Mouse (Mus musculus): ENCODE data around the gene Krtap5-3. TPM values are rescaled to one million over a fixed set of nuclear protein-coding genes. Genes with fewer than 3 reads are reported as not detected.
"Not testable (repeated sequence)": the region's sequence is repeated elsewhere in the genome, so short reads cannot be mapped to it uniquely, and the experiment has no call there.

Gene Krtap5-3
- polyA plus RNA-seq, 1 experiment from 2014 or later: not detected

DNA sequence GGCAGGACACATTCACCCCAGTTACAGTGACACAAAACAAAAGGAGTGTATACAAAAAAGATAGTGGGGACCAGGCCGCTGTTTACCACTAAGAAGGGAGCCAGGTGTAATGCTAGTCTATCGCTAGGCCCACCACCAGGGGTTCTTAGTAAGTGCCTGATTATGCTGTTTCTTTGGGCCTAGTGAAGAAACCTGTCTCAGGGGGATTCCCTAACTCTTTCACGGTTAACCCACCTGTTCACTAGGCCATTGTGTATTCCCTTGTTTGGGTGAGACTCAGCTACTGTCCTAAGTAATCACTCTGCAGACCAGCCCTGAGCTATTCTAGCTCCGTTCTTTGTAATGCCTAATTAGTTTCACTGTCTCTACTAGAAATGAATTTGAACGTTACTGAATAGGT lies 5.7 kb downstream of the Krtap5-3 start:
- 74% methylated on average over 5 of the region's 5 CpGs for WGBS
- H3K9me3 ChIP-seq; H3K4me3 ChIP-seq; H3K27ac ChIP-seq; H3K36me3 ChIP-seq; DNase-seq (ENCODE audit: low spot score); H3K4me1 ChIP-seq (replicated peaks); H3K27me3 ChIP-seq (ENCODE audit: insufficient read depth, poor library complexity, severe bottlenecking): not testable (repeated sequence)

DNA sequence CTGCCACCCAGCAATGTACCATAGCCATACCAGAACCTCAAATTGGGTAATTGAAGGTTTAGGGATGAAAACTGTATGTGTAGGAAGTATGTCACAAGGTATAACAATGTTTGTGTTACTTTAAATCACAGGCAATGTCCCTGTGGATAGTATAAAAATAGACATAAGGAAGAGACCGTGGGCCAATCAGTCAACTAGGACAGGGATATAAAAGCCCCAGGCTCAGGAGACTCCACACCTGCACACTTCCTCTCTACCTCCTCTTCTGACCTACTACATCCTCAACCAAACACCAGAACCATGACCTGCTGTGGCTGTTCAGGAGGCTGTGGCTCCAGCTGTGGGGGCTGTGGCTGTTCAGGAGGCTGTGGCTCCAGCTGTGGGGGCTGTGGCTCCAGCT lies 10.4 kb downstream of the Krtap5-3 start, which contains the start of gene Gm7579:
Gene Gm7579, plus strand, starts transcription at position 301 of the 400 bp plus-strand sequence.
- Histone ChIP-seq H3K9me3 (no peaks in the 10 kb centered on the region), H3K4me1 (replicated peaks) (no peaks in the 10 kb centered on the region), H3K36me3 (no peaks in the 10 kb centered on the region), H3K4me3 (no peak within 1 kb of the TSS), H3K27me3 (ENCODE audit: insufficient read depth, poor library complexity, severe bottlenecking) (no peaks in the 10 kb centered on the region), H3K27ac (no peak within 1 kb of the TSS)
- no peak for DNase-seq (ENCODE audit: low spot score)
- WGBS: 89% methylated on average over 1 of the region's 1 CpGs

DNA sequence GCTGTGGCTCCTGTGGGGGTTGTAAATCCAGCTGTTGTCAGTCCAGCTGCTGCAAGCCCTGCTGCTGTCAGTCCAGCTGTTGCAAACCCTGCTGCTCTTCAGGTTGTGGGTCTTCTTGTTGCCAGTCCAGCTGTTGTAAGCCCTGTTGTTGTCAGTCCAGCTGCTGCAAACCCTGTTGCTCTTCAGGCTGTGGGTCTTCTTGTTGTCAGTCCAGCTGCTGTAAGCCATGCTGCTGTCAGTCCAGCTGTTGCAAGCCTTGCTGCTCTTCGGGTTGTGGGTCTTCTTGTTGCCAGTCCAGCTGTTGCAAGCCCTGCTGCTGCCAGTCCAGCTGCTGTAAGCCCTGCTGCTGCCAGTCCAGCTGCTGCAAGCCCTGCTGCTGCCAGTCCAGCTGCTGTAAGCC lies 11.0 kb downstream of the Krtap5-3 start:
- DNase-seq (ENCODE audit: low spot score); H3K4me1 ChIP-seq (replicated peaks); H3K27ac ChIP-seq; H3K4me3 ChIP-seq; H3K27me3 ChIP-seq (ENCODE audit: insufficient read depth, poor library complexity, severe bottlenecking); H3K36me3 ChIP-seq; H3K9me3 ChIP-seq: not testable (repeated sequence)
- 66% methylated on average over 1 of the region's 1 CpGs for WGBS

DNA sequence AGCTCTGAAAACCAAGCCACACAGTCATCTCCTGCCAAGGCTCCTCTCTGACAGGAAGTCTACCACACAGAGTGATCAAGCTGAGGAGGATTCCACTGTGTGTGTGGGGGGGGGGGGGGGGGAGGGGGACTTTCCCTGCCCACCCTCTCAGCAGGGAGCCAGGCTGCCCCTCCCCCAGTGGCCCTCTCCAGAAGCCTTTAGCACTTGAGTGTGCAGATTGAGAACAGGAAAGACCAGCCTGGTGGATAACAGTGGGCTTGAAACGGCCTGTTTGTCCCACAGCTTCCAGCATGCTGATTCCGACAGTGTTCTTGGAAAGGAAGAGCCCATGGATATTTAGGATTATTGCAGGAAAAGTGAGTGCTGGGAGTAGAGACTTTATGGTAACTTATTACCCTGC lies 23.4 kb downstream of the Krtap5-3 start:
- 44% methylated on average over 2 of the region's 2 CpGs for WGBS
- no peak overlapping the region for H3K27ac ChIP-seq
- no peak overlapping the region for H3K4me3 ChIP-seq
- H3K36me3 ChIP-seq: no peaks in the 10 kb centered on the region
- H3K27me3 ChIP-seq (ENCODE audit: insufficient read depth, poor library complexity, severe bottlenecking): no peaks in the 10 kb centered on the region
- DNase-seq (ENCODE audit: low spot score): no peak
- no peaks in the 10 kb centered on the region for H3K9me3 ChIP-seq
- H3K4me1 ChIP-seq (replicated peaks): peaks cover 4% of the 10 kb centered on the region

DNA sequence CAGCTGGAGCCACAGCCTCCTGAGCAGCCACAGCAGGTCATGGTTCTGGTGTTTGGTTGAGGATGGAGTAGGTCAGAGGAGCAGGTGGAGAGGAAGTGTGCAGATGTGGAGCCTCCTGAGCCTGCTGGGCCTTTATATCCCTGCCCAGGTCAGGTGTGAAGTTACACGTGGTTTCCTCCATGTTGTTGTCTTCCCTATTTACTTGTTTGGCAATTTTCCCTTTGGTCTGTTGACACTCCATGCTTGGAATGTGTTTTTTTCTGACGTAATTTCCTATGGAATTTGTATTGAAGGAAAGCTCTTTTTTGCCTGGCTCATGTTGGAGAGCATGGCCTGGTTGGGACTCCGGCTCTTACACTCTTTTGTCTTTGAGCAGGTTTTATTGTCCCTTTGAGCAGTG lies 28.7 kb downstream of the Krtap5-3 start, which contains the start of gene Krtap5-5:
Gene Krtap5-5, minus strand, starts transcription at position 101 of the 400 bp plus-strand sequence.
- not testable (repeated sequence) for H3K27me3 ChIP-seq (ENCODE audit: insufficient read depth, poor library complexity, severe bottlenecking); H3K36me3 ChIP-seq; H3K27ac ChIP-seq; H3K4me3 ChIP-seq; DNase-seq (ENCODE audit: low spot score); H3K9me3 ChIP-seq; H3K4me1 ChIP-seq (replicated peaks)
- whole genome bisulfite sequencing: 55% methylated on average over 3 of the region's 3 CpGs

DNA sequence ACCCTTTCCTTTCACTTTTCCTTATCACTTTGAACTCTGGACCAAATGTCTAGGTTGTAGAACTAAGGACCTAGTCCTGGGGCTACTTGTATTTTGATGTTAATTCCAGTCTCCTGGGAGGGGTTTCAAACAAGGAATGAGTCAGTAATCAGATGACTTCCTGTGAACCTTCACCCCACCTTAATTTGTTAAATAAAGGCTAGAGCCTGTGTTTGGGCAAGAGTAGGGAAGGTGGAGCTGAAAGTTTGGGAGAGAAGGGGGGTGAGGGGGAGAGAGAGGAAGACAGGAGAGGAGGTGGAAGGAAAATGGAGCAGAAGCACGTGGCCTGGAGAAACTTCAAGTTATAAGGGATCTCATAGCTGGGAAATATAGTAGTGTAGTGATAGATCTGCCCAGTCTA lies 30.4 kb downstream of the Krtap5-3 start:
- WGBS: 47% methylated on average over 1 of the region's 1 CpGs
- H3K4me3 ChIP-seq: no peak overlapping the region
- no peak for DNase-seq (ENCODE audit: low spot score)
- H3K36me3 ChIP-seq: no peaks in the 10 kb centered on the region
- H3K27me3 ChIP-seq (ENCODE audit: insufficient read depth, poor library complexity, severe bottlenecking): no peaks in the 10 kb centered on the region
- peaks cover 20% of the 10 kb centered on the region for H3K9me3 ChIP-seq
- no peak overlapping the region for H3K27ac ChIP-seq
- peaks cover 7% of the 10 kb centered on the region; the same call in 1 of the 2 replicates for H3K4me1 ChIP-seq (replicated peaks)

DNA sequence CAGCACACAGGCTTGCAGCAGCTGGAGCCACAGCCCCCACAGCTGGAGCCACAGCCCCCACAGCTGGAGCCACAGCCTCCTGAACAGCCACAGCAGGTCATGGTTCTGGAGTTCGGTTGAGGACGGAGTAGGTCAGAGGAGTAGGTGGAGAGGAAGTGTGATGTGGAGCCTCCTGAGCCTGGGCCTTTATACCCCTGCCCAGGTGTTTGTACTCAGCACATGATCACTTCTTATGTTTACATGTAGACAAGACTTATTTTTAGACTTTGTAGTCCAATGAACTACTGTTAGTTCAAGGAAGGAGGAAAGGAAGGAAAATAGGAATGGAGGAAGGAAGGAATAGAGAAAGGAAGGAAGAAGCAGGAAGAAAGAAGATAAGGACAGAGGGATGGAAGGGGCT lies 39.8 kb downstream of the Krtap5-3 start, which contains the start of gene Gm40460:
Gene Gm40460, minus strand, starts transcription at position 101 of the 400 bp plus-strand sequence.
- WGBS: 57% methylated on average over 2 of the region's 2 CpGs
- H3K27me3 ChIP-seq (ENCODE audit: insufficient read depth, poor library complexity, severe bottlenecking): no peaks in the 10 kb centered on the region
- H3K9me3 ChIP-seq: peaks cover 8% of the 10 kb centered on the region; the same call in 1 of the 2 replicates
- no peak within 1 kb of the TSS for H3K4me3 ChIP-seq
- H3K36me3 ChIP-seq: no peaks in the 10 kb centered on the region
- no peaks in the 10 kb centered on the region for H3K4me1 ChIP-seq (replicated peaks)
- no peak within 1 kb of the TSS for H3K27ac ChIP-seq
- DNase-seq (ENCODE audit: low spot score): no peak

DNA sequence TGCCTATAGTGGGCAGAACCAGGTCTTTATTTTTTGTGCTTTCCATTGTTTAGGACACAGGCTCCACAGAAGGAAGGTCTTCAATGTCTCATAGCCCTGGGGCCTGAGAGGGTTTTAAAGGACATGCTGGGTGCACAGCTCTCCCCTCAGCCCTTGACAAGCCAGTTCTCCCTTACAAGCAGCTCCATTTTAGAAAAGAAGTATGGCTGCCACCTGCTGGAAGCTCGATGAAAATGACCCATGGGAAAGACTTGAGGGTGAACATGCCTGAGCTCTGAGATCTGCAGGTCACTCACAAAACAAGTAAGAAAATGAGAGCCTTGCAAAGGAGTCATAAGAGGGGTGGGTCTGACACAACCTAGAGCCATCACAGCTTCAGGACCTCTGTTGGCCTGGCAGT lies 48.7 kb downstream of the Krtap5-3 start:
- Histone ChIP-seq H3K27ac (no peak overlapping the region), H3K4me3 (no peak overlapping the region), H3K4me1 (replicated peaks) (no peaks in the 10 kb centered on the region), H3K36me3 (no peaks in the 10 kb centered on the region), H3K27me3 (ENCODE audit: insufficient read depth, poor library complexity, severe bottlenecking) (no peaks in the 10 kb centered on the region), H3K9me3 (no peaks in the 10 kb centered on the region)
- 0% methylated on average over 1 of the region's 1 CpGs for WGBS
- DNase-seq (ENCODE audit: low spot score): peak; percentile 28

Other genes starting within 250 kb of the Krtap5-3 start
- 61.4 and 62.4 TPM in 2 replicates for gene Mob2, start 140.3 kb upstream of the Krtap5-3 start, polyA plus RNA-seq (2016; fragmentation: Nextera tagmentation; extraction: Ambion mirVana)
- 7.8 and 20.1 TPM in 2 replicates for gene Dusp8, start 105.5 kb upstream of the Krtap5-3 start, polyA plus RNA-seq (2016; fragmentation: Nextera tagmentation; extraction: Ambion mirVana)
- not detected in 2 replicates for gene Gm45618, start 80.6 kb upstream of the Krtap5-3 start, polyA plus RNA-seq (2016; fragmentation: Nextera tagmentation; extraction: Ambion mirVana)
- gene Gm39115, start 65.3 kb upstream of the Krtap5-3 start, polyA plus RNA-seq (2016; fragmentation: Nextera tagmentation; extraction: Ambion mirVana): not detected in 2 replicates
- gene Gm45337, start 56.8 kb upstream of the Krtap5-3 start, polyA plus RNA-seq (2016; fragmentation: Nextera tagmentation; extraction: Ambion mirVana): not detected in 2 replicates
- not detected in 2 replicates for gene Gm29735, start 44.3 kb upstream of the Krtap5-3 start, polyA plus RNA-seq (2016; fragmentation: Nextera tagmentation; extraction: Ambion mirVana)
- gene Gm4553, start 35.6 kb upstream of the Krtap5-3 start, polyA plus RNA-seq (2016; fragmentation: Nextera tagmentation; extraction: Ambion mirVana): not detected in 2 replicates
- gene Krtap5-2, start 25.4 kb upstream of the Krtap5-3 start, polyA plus RNA-seq (2016; fragmentation: Nextera tagmentation; extraction: Ambion mirVana): not detected in 2 replicates
- gene Gm10153, start 11.0 kb upstream of the Krtap5-3 start, polyA plus RNA-seq (2016; fragmentation: Nextera tagmentation; extraction: Ambion mirVana): not detected in 2 replicates
- not detected in 2 replicates for gene Gm7579, start 10.5 kb downstream of the Krtap5-3 start, polyA plus RNA-seq (2016; fragmentation: Nextera tagmentation; extraction: Ambion mirVana)
- gene Krtap5-5, start 28.6 kb downstream of the Krtap5-3 start, polyA plus RNA-seq (2016; fragmentation: Nextera tagmentation; extraction: Ambion mirVana): not detected in 2 replicates
- not detected in 2 replicates for gene Gm40460, start 39.7 kb downstream of the Krtap5-3 start, polyA plus RNA-seq (2016; fragmentation: Nextera tagmentation; extraction: Ambion mirVana)
- not detected in 2 replicates for gene Gm2431, start 57.0 kb downstream of the Krtap5-3 start, polyA plus RNA-seq (2016; fragmentation: Nextera tagmentation; extraction: Ambion mirVana)
- not detected in 2 replicates for gene Gm4559, start 73.0 kb downstream of the Krtap5-3 start, polyA plus RNA-seq (2016; fragmentation: Nextera tagmentation; extraction: Ambion mirVana)
- not detected in 2 replicates for gene Krtap5-1, start 95.8 kb downstream of the Krtap5-3 start, polyA plus RNA-seq (2016; fragmentation: Nextera tagmentation; extraction: Ambion mirVana)
- gene Krtap5-4, start 102.2 kb downstream of the Krtap5-3 start, polyA plus RNA-seq (2016; fragmentation: Nextera tagmentation; extraction: Ambion mirVana): not detected in 2 replicates
- 0.63 and 1.1 TPM in 2 replicates for gene Ifitm10, start 172.4 kb downstream of the Krtap5-3 start, polyA plus RNA-seq (2016; fragmentation: Nextera tagmentation; extraction: Ambion mirVana)
- gene Gm49369, start 181.3 kb downstream of the Krtap5-3 start, polyA plus RNA-seq (2016; fragmentation: Nextera tagmentation; extraction: Ambion mirVana): 1.5 TPM in 1 of 2 replicates, not detected in the other
- gene Ctsd, start 186.7 kb downstream of the Krtap5-3 start, polyA plus RNA-seq (2016; fragmentation: Nextera tagmentation; extraction: Ambion mirVana): 159 and 198 TPM in 2 replicates
- not detected in 2 replicates for gene Syt8, start 233.5 kb downstream of the Krtap5-3 start, polyA plus RNA-seq (2016; fragmentation: Nextera tagmentation; extraction: Ambion mirVana)
- gene Tnni2, start 240.4 kb downstream of the Krtap5-3 start, polyA plus RNA-seq (2016; fragmentation: Nextera tagmentation; extraction: Ambion mirVana): 1.2 and 1.3 TPM in 2 replicates

Measured in hindbrain, embryonic 10.5 days (tissue).